Mouse (Mus musculus): ENCODE data around the gene Hspb11. TPM values are rescaled to one million over a fixed set of nuclear protein-coding genes. Genes with fewer than 3 reads are reported as not detected.

Gene Hspb11
- total and polyA plus RNA-seq, 2 experiments from 2014 or later = 12.2 to 36.4 TPM

DNA sequence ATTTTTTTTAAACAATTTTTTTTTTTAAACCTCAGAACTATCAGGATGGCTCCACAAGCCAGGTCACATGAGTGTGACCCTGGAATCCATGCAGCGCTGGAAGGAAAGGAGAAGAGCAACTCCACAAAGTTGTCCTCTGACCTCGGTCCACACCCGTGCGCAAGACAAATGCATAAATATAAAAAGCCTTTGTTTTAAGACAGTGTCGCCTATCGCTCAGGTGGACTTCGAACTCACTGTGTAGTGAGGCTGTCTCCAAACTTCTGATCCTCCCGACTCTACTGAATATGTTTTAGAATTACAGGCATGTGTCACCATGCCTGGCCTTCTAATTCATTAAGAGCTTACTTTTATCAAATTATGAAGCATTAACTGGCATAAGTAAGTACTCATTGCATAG, 75.1 kb downstream of the Hspb11 start:
- H3K9me3 ChIP-seq (ENCODE audit: low read length) = no peaks in the 10 kb centered on the region
- H3K27me3 ChIP-seq (ENCODE audit: insufficient read depth, low read length) = no peaks in the 10 kb centered on the region
- TF ChIP-seq CTCF (IDR thresholded peaks at IDR 0.05; ENCODE audit: low read depth) = no peak
- peaks cover 9% of the 10 kb centered on the region; the same call in 1 of the 2 replicates for H3K36me3 ChIP-seq (ENCODE audit: insufficient read depth, low read length)
- no peaks in the 10 kb centered on the region for H3K4me1 ChIP-seq (ENCODE audit: insufficient read depth, low read length)
- DNase-seq (ENCODE audit: low spot score) (no peak), ATAC-seq (no peak)
- no peak overlapping the region for H3K9ac ChIP-seq (replicated peaks; ENCODE audit: low read length)
- H3K4me2 ChIP-seq (ENCODE audit: low read depth, low read length) = no peak overlapping the region
- H3K4me3 ChIP-seq (ENCODE audit: low read length) = no peak overlapping the region
- no peak overlapping the region for H3K27ac ChIP-seq
- 93% methylated on average over 8 of the region's 8 CpGs for WGBS

Other genes starting within 250 kb of the Hspb11 start
- 59.2 TPM in 2 replicates for gene Mrpl37, start 186.7 kb upstream of the Hspb11 start, total RNA-seq (2014; rRNA removed)
- gene Mrpl37, start 186.7 kb upstream of the Hspb11 start, polyA plus RNA-seq (2015; fragmentation: Nextera tagmentation; extraction: Ambion mirVana) = 77.8 and 79.7 TPM in 2 replicates
- gene Cyb5rl, start 186.6 kb upstream of the Hspb11 start, total RNA-seq (2014; rRNA removed) = 8.7 and 21.3 TPM in 2 replicates
- 4.1 and 4.6 TPM in 2 replicates for gene Cyb5rl, start 186.6 kb upstream of the Hspb11 start, polyA plus RNA-seq (2015; fragmentation: Nextera tagmentation; extraction: Ambion mirVana)
- gene Cdcp2, start 156.7 kb upstream of the Hspb11 start, total RNA-seq (2014; rRNA removed) = 0.68 TPM in 1 of 2 replicates, not detected in the other
- 0.13 TPM in 1 of 2 replicates, not detected in the other for gene Cdcp2, start 156.7 kb upstream of the Hspb11 start, polyA plus RNA-seq (2015; fragmentation: Nextera tagmentation; extraction: Ambion mirVana)
- 178 and 200 TPM in 2 replicates for gene Tmem59, start 75.2 kb upstream of the Hspb11 start, total RNA-seq (2014; rRNA removed)
- 393 and 422 TPM in 2 replicates for gene Tmem59, start 75.2 kb upstream of the Hspb11 start, polyA plus RNA-seq (2015; fragmentation: Nextera tagmentation; extraction: Ambion mirVana)
- 5.4 and 8.0 TPM in 2 replicates for gene Tceanc2, start 74.5 kb upstream of the Hspb11 start, total RNA-seq (2014; rRNA removed)
- 17.3 and 23.4 TPM in 2 replicates for gene Tceanc2, start 74.5 kb upstream of the Hspb11 start, polyA plus RNA-seq (2015; fragmentation: Nextera tagmentation; extraction: Ambion mirVana)
- not detected in 2 replicates for gene Ldlrad1, start 44.4 kb upstream of the Hspb11 start, total RNA-seq (2014; rRNA removed)
- gene Ldlrad1, start 44.4 kb upstream of the Hspb11 start, polyA plus RNA-seq (2015; fragmentation: Nextera tagmentation; extraction: Ambion mirVana) = not detected in 2 replicates
- 6.6 and 18.2 TPM in 2 replicates for gene Lrrc42, start 61 bp upstream of the Hspb11 start, total RNA-seq (2014; rRNA removed)
- 33.5 and 42.2 TPM in 2 replicates for gene Lrrc42, start 61 bp upstream of the Hspb11 start, polyA plus RNA-seq (2015; fragmentation: Nextera tagmentation; extraction: Ambion mirVana)
- not detected in 2 replicates for gene Dio1, start 53.6 kb downstream of the Hspb11 start, total RNA-seq (2014; rRNA removed)
- gene Dio1, start 53.6 kb downstream of the Hspb11 start, polyA plus RNA-seq (2015; fragmentation: Nextera tagmentation; extraction: Ambion mirVana) = not detected in 2 replicates
- gene Yipf1, start 60.8 kb downstream of the Hspb11 start, total RNA-seq (2014; rRNA removed) = 69.3 and 72.1 TPM in 2 replicates
- gene Yipf1, start 60.8 kb downstream of the Hspb11 start, polyA plus RNA-seq (2015; fragmentation: Nextera tagmentation; extraction: Ambion mirVana) = 69.1 and 69.4 TPM in 2 replicates
- 28.2 and 34.8 TPM in 2 replicates for gene Ndc1, start 114.2 kb downstream of the Hspb11 start, total RNA-seq (2014; rRNA removed)
- 17.5 and 19.4 TPM in 2 replicates for gene Ndc1, start 114.2 kb downstream of the Hspb11 start, polyA plus RNA-seq (2015; fragmentation: Nextera tagmentation; extraction: Ambion mirVana)
- 2.8 and 11.9 TPM in 2 replicates for gene Glis1, start 181.0 kb downstream of the Hspb11 start, total RNA-seq (2014; rRNA removed)
- 2.1 and 4.1 TPM in 2 replicates for gene Glis1, start 181.0 kb downstream of the Hspb11 start, polyA plus RNA-seq (2015; fragmentation: Nextera tagmentation; extraction: Ambion mirVana)

Data from hindbrain, postnatal 0 days (tissue).